Mouse (Mus musculus) mouse embryonic stem cell (cell line): Measurements from ENCODE around the gene Slc22a17.
"Not testable (repeated sequence)": the region's sequence is repeated elsewhere in the genome, so short reads cannot be mapped to it uniquely, and the experiment has no call there.

ENCODE experiments used
- in situ Hi-C, 2 experiments: fragments of 300-500 bp; cut with MboI; formaldehyde crosslinking; loops; 1 replicate in 1 of 2; 3 replicates in 1 of 2; pipeline ENCODE4 v1.14.3; 2019 to 2020; ENCODE audit warnings: low sequenced_read_pairs in 2 of 2, low pct_unique_long_range_greater_than_20kb in 1 of 2, mixed read lengths in 1 of 2; ENCODE audit not compliant: unreplicated experiment in 1 of 2

Gene Slc22a17

DNA sequence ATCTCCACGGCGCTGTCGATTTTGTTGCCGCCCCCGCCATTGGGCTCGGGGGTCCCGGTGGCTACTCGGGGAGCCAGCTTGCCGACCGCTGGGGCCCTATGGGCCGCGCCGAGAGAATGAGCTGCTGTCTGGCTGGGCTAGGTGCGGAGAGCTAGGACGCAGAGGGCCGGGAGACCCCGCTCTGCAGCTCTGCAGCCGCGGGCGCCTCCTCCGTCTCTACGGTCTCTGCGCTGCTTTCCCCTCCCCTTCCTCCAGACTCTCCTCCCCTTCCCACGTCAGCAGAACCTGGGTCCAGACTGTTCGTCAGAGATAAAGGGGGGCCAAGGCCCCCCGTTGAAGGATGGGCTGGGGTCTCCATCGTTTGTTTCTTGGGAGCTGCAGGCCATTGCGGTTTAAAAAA, at the start of gene Slc22a17:
TSS of gene Slc22a17 (minus strand) at position 247 of the 400 bp plus-strand sequence.
- in situ Hi-C loops: no loop called here

DNA sequence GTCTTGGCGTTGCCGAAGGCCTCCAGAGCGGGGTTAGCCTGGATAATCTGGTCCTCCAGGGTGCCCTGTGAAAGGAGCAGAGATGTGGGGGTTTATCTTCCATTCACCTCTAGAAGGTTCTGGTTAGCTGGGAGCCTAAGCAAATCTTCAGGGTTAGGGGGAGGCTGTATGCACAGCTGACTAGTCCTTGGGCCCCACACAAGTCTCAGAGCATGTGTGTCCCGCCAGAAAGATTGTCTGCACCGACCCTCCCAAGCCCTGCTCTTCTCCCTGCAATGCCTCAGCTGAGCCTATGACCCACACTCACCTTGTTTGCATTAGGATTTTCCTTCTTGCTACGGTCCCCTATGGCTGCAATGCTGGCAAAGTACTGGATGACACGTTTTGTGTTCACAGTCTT, 49.8 kb upstream of the Slc22a17 start:
- in situ Hi-C loops: no loop called here

DNA sequence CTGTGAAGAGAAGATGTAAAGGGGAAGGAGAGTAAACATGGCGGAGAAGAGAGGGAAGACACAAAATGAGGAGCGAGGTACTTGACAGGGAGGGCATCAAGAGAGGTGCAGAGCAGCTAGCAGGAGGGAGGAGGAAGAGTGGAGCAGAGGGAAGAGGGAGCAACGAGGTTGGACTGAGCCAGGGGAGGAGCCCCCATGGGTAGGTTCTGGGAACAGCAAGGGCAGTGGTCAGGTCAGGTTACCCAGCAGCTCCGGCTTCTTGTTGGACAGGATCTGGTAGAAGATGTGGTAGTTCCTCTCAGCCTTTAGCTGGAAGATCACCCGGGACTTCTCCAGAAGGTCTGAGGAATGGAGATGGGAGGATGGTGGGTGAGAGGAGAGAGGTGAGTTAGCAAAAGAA, 48.6 kb upstream of the Slc22a17 start:
- in situ Hi-C loops: no loop called here

DNA sequence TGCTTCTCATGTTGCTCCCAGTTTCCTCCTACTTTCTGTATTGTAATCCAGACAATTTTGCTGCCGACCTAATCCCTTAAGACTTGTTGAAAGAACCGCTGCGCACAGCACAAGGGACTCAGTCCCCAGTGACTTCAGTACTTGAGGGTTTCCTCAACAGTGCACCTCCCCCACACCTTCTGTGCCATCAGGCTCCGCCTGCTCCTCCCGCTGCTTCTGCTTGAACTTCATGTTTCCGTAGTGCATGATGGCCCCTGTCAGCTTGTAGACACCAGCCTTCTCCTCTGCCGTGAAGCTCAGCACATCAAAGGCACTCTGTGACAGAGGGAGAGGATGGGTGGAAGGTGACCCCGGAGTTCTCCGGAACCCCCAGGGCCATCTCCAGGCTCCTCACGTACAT, 47.8 kb upstream of the Slc22a17 start:
- in situ Hi-C loops: no loop called here

DNA sequence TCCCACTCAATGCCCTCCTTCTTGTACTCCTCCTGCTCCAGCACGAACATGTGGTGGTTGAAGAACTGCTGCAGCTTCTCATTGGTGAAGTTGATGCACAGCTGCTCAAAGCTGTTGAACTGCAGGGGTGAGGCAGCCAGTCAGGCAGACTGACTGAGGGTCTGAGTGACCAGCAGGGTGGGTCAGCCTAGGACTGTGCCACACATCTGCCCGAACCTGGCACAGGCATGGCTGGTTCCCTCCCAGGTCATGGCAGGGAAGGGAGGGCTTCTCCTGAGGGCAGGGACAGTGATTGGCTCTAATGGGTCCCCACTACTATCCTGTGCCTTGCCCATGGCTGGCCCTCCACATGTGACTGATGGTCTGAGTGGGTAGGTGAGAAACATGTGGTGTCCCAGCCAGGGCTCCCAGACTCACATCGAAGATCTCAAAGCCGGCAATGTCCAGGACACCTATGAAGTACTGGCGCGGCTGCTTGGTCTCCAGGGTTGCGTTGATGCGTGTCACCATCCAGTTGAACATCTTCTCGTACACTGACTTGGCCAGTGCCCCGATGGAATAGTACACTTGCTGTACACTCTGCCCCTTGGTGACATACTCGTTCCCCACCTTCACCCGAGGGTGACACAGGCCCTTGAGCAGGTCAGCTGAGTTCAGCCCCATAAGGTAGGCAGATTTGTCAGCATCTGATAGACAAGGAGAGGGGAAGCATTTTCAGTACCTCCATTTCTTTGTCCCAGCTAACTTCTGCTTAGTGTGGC, 47.1 kb upstream of the Slc22a17 start:
- in situ Hi-C loops: not testable (repeated sequence)

DNA sequence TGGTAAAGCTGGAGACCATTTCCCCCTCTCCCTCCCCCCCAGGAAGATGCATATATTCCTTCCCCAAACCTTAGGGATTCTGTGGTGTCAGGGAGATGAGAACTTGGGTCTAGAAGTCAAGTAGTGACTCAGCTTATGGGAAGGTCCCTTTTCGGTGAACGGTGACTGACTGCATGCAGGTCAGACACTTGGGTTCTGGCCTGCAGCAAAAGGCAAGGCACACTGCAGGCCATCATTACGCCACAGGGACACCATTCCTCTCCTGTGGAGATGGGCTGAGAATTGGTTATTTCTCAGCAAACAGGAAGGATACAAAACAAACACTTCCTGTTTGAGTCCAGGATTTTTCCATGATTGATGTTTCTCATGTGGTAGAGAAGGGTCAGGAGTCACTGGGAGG, 46.3 kb upstream of the Slc22a17 start:
- in situ Hi-C loops: no loop called here

DNA sequence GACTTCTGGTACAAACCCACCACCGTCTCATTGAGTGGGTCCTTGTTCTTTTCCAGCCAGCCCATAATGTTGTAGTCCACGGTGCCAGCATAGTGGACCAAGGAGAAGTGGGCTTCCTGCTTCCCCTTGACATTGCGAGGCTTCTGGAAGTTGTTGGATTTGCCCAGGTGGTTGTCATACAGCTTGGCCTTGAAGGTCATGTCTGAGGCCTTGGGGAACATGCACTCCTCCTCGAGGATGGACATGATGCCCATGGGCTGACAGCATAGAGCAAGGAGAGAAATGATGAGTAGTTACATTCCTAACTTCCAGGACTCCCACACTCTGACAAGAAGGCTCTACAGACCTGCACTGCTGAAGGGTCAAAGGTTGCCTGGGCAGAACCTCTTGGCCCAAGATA, 45.6 kb upstream of the Slc22a17 start:
- in situ Hi-C loops: no loop called here

DNA sequence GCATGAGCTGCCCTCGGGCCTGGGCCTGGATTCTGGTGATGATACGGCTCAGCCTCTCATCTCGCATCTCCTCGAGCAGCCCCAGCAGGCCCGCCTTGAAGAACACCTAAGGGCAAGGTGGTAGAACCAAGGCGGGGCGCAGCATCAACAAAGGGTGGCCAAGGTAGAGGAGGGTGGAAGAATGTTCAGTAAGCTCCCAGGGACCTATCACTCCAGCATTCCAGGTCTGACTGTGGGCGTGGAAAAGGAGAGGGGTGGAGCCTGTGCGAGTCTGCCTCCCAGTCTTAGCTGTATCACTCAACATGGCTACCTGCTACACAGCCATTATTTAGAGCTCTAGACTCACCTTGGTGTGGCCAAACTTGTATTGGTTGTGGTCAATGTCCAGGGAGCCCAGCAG, 43.6 kb upstream of the Slc22a17 start:
- in situ Hi-C loops: no loop called here

DNA sequence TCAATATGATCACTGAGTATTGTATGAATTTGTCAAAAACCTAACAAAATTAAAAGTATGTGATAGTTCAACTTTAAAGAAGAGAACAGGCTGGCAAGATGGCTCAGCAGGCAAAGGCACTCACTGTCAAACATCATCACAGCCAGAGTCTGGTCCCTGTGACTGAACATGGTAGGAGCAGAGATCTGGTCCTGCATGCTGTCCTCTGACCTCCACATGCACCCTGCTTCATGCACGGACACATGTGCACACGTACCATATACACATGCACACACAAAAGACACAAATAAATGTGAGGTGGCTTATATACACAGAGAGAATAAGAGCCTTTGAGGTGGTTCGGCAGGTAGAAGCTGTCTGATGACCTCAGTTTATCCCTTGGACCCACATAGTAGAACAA, 42.5 kb upstream of the Slc22a17 start:
- in situ Hi-C loops: no loop called here

DNA sequence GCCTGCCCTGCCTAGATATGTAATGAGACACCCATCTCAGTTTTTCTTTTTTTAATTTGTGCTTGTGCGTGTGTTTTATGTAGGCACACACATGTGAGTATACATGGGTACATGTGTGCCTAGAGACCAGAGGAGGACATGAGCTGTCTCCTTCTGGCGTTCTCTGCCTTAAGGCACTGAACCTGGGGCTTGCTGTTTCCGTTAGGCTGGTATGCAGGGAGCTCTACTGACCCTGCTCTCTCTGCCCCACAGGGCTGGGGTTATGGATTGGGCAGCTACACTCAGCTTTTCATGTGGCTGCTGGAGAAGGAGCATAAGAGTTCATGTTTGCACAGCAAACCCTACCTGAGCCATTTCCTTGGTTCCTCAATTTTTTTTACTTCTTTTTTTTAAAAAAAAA, 41.5 kb upstream of the Slc22a17 start:
- in situ Hi-C loops: no loop called here

DNA sequence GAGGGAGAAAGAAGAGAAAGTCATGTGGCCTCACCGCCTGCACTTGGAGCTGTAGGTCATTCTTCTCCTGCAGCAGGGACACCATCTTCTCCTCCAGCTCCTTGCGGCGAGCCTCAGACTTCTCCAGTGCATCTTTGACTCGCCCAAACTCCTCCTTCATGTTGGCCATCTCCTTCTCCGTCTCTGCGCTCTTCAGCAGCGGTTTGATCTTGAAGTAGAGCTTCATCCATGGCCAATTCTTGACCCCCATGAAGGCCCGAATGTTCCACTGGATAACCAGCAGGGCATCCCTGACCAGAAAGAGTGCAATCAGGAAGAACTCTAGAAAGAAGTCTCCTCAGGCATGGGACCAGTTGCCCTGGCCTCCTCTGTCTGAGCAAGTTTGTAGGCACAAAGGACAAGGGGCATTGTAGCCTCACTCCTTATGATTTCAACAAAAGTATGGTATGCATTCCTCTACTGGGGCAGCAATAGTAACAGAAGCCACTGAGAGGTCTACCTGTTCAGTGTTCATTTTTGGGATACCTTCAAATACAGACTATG, 40.8 kb upstream of the Slc22a17 start:
- in situ Hi-C loops: no loop called here

DNA sequence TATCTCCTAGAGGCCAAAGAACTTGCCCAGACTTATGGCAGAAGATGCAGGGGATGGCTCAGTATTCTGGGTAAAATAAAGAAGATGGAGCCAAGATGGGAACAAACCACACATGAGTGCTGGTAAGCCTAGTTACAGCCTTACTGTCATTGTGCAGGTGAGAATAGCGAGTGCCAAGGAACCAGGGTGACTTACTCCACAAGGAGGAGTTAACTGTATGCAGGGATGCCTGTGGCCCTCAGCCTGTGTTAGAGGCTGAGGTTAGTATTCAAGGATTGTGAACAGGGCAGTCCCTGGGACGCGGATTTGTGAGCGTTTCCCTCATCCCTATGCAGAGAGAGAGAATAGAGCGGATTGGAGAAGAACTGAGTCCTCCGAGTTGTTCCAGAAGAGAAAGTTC, 38.7 kb upstream of the Slc22a17 start:
- in situ Hi-C loops: no loop called here

DNA sequence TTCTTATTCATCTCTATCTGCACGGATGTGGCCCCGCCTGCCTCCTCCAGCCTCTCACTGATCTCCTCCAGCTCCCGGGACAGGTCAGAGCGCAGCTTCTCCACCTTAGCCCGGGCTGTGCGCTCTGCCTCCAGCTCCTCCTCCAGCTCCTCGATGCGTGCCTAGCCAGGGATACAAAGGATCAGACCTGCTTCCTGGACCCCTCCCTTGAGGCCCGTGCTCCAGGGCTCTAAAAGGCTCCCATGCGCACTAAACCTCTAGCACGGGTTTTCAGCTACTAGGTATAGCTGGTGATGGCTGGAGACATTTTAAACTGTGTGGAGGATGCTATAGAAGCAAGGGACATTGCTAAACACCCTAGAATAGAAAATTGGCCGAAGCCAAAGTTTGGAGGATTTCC, 37.6 kb upstream of the Slc22a17 start:
- in situ Hi-C loops: no loop called here

DNA sequence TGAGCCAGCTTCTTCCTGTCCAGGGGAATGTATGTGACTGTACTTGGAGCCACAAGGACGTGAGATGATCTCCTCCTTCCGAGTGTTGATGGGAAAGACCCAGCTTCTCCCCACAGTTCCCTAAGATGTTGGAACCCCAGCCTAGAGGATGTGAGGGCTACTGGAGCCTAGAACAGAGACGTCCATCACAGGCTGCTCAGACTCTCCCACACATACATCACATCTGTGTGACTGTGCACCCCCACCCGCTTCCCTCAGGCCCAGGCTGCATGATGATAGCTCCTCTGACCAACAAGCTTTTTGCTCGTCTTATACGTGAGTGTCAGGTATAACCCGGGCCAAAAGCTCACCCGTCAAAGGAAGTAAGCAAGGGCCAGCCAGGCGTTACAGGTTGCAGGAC, 35.8 kb upstream of the Slc22a17 start:
- in situ Hi-C loops: no loop called here

DNA sequence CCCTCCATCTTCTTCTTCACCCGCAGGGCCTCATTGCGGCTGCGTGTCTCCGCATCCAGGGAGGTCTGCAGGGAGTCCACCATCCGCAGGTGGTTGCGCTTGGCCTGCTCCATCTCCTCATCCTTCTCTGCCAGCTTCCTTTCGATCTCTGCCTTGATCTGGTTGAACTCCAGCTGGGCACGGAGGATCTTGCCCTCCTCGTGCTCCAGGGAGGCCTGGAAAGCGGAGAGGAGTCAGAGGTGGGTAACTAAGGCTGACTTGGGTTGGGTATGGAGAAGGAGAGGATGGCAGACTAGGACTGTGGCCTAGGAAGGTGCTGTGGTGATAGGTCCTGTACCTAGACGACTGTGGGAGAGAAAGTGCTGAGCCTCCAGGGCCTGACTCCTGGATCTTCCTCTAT, 34.1 kb upstream of the Slc22a17 start:
- in situ Hi-C loops: not testable (repeated sequence)

DNA sequence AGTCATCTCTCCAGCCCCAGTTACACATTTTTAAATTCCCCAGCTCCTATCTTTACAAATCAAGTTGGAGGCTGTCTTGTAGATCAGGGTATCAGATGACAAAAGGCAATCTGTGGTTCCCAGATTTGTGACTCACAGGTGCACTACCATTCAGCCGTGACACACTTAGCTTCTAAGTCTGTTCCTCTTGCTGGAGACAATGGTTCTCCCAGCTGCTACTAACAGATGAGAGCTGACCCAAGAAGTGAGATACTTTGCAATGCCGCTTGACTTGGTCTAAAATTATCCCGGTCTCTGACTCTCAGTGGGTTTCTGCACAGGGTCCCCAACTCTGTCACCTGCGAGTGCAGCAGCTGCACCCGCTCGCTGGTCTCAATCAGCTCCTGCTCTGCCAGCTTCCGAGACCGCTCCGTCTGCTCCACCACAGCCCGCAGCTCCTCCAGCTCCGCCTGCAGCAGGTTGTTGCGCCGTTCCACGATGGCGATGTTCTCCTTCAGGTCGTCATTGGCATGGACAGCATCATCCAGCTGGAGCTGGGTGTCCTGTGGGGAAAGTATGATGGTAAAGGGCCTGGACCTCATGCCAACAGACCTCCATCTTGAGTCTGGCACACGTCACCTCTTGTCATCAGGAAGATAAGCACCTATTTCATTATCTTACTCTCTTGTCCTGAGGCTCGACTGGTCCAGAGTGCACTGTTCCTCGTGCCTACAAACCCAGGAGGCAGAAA, 33.2 kb upstream of the Slc22a17 start:
- in situ Hi-C loops: no loop called here

DNA sequence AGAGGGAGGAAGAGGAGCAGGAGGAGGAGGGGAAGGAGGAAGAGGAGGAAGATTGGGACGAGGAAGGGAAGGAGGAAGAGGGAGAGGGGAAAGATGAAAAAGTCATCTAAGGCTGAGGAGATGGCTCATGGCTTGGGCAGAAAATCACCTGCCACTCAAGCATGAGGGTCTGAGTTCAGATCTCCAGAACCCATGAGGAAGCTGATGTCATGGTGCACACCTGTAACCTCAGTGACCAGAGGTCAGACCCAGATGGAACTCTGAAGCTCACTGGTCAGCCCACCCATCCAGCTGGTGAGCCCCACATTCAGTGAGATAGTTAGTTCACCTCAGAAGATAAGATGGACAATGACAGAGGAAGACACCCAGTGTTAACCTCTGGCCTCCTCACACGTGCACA, 32.0 kb upstream of the Slc22a17 start:
- in situ Hi-C loops: no loop called here

DNA sequence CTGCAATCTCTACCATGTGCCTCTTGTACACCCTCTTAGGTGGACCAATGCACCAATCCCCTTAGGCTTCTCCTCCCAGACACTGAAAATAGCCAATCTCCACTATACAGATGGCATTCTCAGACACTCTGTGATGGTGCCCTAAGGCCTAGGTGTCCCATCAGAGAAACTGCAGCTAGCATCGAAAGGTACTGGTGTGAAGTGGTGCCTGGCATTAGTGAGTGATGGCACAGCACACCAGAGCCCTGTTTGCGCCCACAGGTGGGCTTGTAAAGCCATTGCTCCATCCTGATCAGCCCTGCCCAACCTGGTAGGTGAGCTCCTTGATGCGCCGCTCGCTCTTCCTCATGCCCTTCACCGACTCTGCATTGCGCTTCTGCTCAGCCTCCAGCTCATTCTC, 31.0 kb upstream of the Slc22a17 start:
- in situ Hi-C loops: no loop called here

DNA sequence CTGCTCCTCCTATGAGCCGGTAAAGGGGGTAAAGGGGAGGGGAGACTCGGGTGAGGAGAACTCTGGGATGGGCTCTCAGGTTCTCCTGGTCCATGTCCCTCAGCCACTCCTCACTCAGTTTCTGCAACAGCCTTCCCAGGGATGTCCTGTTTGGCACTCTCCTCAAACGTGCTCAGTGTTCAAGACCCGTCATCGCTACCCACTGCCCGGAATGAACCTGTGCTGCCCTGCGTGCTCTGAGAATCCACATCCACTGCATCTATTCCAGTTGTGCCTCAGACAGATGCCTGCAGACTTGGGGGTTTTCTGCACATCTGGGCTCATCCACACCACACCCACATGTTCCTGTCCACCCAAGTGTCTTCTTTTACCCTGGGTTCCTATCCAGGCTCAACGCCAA, 29.5 kb upstream of the Slc22a17 start:
- in situ Hi-C loops: no loop called here
